13 mouse cellular contexts compared by ENCODE assay signal in the genomic region with DNA sequence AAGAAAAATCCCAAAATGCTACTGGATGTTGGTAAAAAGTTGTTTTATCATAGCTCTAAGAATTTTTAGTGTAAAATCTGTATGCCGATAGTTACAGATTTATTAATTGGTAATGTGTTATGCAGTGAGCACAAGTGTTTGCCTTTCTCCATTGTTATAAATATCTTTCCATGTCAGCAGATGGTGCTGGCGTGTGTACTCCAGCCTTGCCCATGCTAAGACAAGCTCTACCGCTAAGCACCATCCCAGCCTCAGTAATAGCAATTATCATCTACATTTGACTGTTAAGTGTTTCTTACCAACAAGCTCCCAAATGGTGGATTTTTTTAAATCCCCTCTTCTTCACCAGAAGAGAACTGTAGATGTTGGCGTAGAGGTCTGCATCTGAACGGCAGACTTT.
"Had no signal": no experiment of that assay in that cellular context is flagged by ENCODE, and none has a peak within 500 bp of the region (broad histone marks: within the 10 kb centered on the region; RNA-seq: fewer than 3 reads in every experiment).

No protein-coding gene starts in this region.

- DNase-seq: lung, adult 18-20 months; lung, embryonic 14.5 days; lung, postnatal 10 days; lung, postnatal 4 days; right cerebral cortex, postnatal 14 days; thymus, adult 2 months; thymus, postnatal 25 days; thymus, postnatal 4 days had no signal

- H3K4me3 ChIP-seq: midbrain, embryonic 13.5 days; midbrain, embryonic 15.5 days; neural tube, embryonic 12.5 days; stomach, embryonic 15.5 days had no signal

- H3K27me3 ChIP-seq: midbrain, embryonic 13.5 days; midbrain, embryonic 15.5 days; neural tube, embryonic 12.5 days; stomach, embryonic 15.5 days had no signal

- H3K27ac ChIP-seq: midbrain, embryonic 13.5 days; midbrain, embryonic 15.5 days; neural tube, embryonic 12.5 days; stomach, embryonic 15.5 days; stomach, postnatal 0 days had no signal

- H3K4me1 ChIP-seq: midbrain, embryonic 13.5 days; midbrain, embryonic 15.5 days; neural tube, embryonic 12.5 days; stomach, embryonic 15.5 days had no signal
